Mouse (Mus musculus): ENCODE measurements around the gene Ewsr1. TPM values are rescaled to one million over a fixed set of nuclear protein-coding genes. Genes with fewer than 3 reads are reported as not detected.

The Ewsr1 gene
- polyA plus RNA-seq, 1 experiment = 157 TPM

- no peaks in the 10 kb centered on the region for H3K79me2 ChIP-seq (ENCODE audit: control insufficient read depth, insufficient read depth)
- H3K4me3 ChIP-seq = no peak overlapping the region
- no peaks in the 10 kb centered on the region for H3K27me3 ChIP-seq (ENCODE audit: control insufficient read depth, insufficient read depth, insufficient read length)
- TF ChIP-seq MYOG (IDR thresholded peaks at IDR 0.05; ENCODE audit: control insufficient read depth in 1 of 3, insufficient read depth in 1 of 3, insufficient read length in 2 of 3, low read depth in 2 of 3) = no peak
- no peak for TF ChIP-seq MAX (IDR thresholded peaks at IDR 0.05; ENCODE audit: low read depth)
- no peak for TF ChIP-seq REST (IDR thresholded peaks at IDR 0.05; ENCODE audit: insufficient read depth, insufficient read length)
- no peak for TF ChIP-seq TCF12 (IDR thresholded peaks at IDR 0.05; ENCODE audit: insufficient read depth, poor library complexity, severe bottlenecking)
- TF ChIP-seq TCF3 (IDR thresholded peaks at IDR 0.05; ENCODE audit: insufficient read length, low read depth) = no peak
- TF ChIP-seq POLR2AphosphoS2 (IDR thresholded peaks at IDR 0.05; ENCODE audit: insufficient read length, low read depth) = no peak
- TF ChIP-seq CEBPB (IDR thresholded peaks at IDR 0.05; ENCODE audit: insufficient read depth, poor library complexity, severe bottlenecking) = no peak
- no peak for TF ChIP-seq E2F4 (IDR thresholded peaks at IDR 0.05; ENCODE audit: insufficient read depth)
- no peak for TF ChIP-seq USF1 (IDR thresholded peaks at IDR 0.05; ENCODE audit: low read depth)
- no peak for TF ChIP-seq MYOD1 (IDR thresholded peaks at IDR 0.05; ENCODE audit: control insufficient read depth in 1 of 3, insufficient read length in 2 of 3, low read depth in 2 of 3)
- TF ChIP-seq POLR2A (IDR thresholded peaks at IDR 0.05; ENCODE audit: insufficient read length, low read depth) = no peak
- no peak for TF ChIP-seq SRF (IDR thresholded peaks at IDR 0.05; ENCODE audit: control insufficient read depth, insufficient read length, low read depth)
- H3K4me2 ChIP-seq (ENCODE audit: low read depth) = no peak overlapping the region
- no peaks in the 10 kb centered on the region for H3K36me3 ChIP-seq (ENCODE audit: control insufficient read depth, insufficient read depth)
- H3ac ChIP-seq (ENCODE audit: control insufficient read depth, insufficient read length) = no peak overlapping the region
Measured at GRCm38 (mm10) chr11:5055945-5056938, 42.8 kb downstream of the Ewsr1 start.

- Histone ChIP-seq H3K36me3 (ENCODE audit: control insufficient read depth, insufficient read depth) (no peaks in the 10 kb centered on the region), H3K4me3 (no peak overlapping the region), H3K27me3 (ENCODE audit: control insufficient read depth, insufficient read depth, insufficient read length) (no peaks in the 10 kb centered on the region), H3K79me2 (ENCODE audit: control insufficient read depth, insufficient read depth) (no peaks in the 10 kb centered on the region), H3K4me2 (ENCODE audit: low read depth) (no peak overlapping the region), H3ac (ENCODE audit: control insufficient read depth, insufficient read length) (no peak overlapping the region)
- TF ChIP-seq CEBPB (IDR thresholded peaks at IDR 0.05; ENCODE audit: insufficient read depth, poor library complexity, severe bottlenecking) = no peak
- TF ChIP-seq TCF3 (IDR thresholded peaks at IDR 0.05; ENCODE audit: insufficient read length, low read depth) = no peak
- TF ChIP-seq MYOD1 (IDR thresholded peaks at IDR 0.05; ENCODE audit: control insufficient read depth in 1 of 3, insufficient read length in 2 of 3, low read depth in 2 of 3) = no peak
- no peak for TF ChIP-seq E2F4 (IDR thresholded peaks at IDR 0.05; ENCODE audit: insufficient read depth)
- no peak for TF ChIP-seq REST (IDR thresholded peaks at IDR 0.05; ENCODE audit: insufficient read depth, insufficient read length)
- no peak for TF ChIP-seq SRF (IDR thresholded peaks at IDR 0.05; ENCODE audit: control insufficient read depth, insufficient read length, low read depth)
- no peak for TF ChIP-seq POLR2AphosphoS2 (IDR thresholded peaks at IDR 0.05; ENCODE audit: insufficient read length, low read depth)
- TF ChIP-seq MYOG (IDR thresholded peaks at IDR 0.05; ENCODE audit: control insufficient read depth in 1 of 3, insufficient read depth in 1 of 3, insufficient read length in 2 of 3, low read depth in 2 of 3) = no peak
- TF ChIP-seq USF1 (IDR thresholded peaks at IDR 0.05; ENCODE audit: low read depth) = no peak
- no peak for TF ChIP-seq POLR2A (IDR thresholded peaks at IDR 0.05; ENCODE audit: insufficient read length, low read depth)
- TF ChIP-seq MAX (IDR thresholded peaks at IDR 0.05; ENCODE audit: low read depth) = no peak
- TF ChIP-seq TCF12 (IDR thresholded peaks at IDR 0.05; ENCODE audit: insufficient read depth, poor library complexity, severe bottlenecking) = no peak
Measured at GRCm38 (mm10) chr11:5054874-5055273, 44.2 kb downstream of the Ewsr1 start.

GRCm38 (mm10) chr11:5054151-5054550 lies 44.9 kb downstream of the Ewsr1 start:
- TF ChIP-seq USF1 (IDR thresholded peaks at IDR 0.05; ENCODE audit: low read depth) (no peak), E2F4 (IDR thresholded peaks at IDR 0.05; ENCODE audit: insufficient read depth) (no peak), MAX (IDR thresholded peaks at IDR 0.05; ENCODE audit: low read depth) (no peak), REST (IDR thresholded peaks at IDR 0.05; ENCODE audit: insufficient read depth, insufficient read length) (no peak), TCF3 (IDR thresholded peaks at IDR 0.05; ENCODE audit: insufficient read length, low read depth) (no peak), SRF (IDR thresholded peaks at IDR 0.05; ENCODE audit: control insufficient read depth, insufficient read length, low read depth) (no peak), POLR2A (IDR thresholded peaks at IDR 0.05; ENCODE audit: insufficient read length, low read depth) (no peak), MYOD1 (IDR thresholded peaks at IDR 0.05; ENCODE audit: control insufficient read depth in 1 of 3, insufficient read length in 2 of 3, low read depth in 2 of 3) (no peak), POLR2AphosphoS2 (IDR thresholded peaks at IDR 0.05; ENCODE audit: insufficient read length, low read depth) (no peak), CEBPB (IDR thresholded peaks at IDR 0.05; ENCODE audit: insufficient read depth, poor library complexity, severe bottlenecking) (no peak), TCF12 (IDR thresholded peaks at IDR 0.05; ENCODE audit: insufficient read depth, poor library complexity, severe bottlenecking) (no peak), MYOG (IDR thresholded peaks at IDR 0.05; ENCODE audit: control insufficient read depth in 1 of 3, insufficient read depth in 1 of 3, insufficient read length in 2 of 3, low read depth in 2 of 3) (no peak)
- H3K27me3 ChIP-seq (ENCODE audit: control insufficient read depth, insufficient read depth, insufficient read length) = no peaks in the 10 kb centered on the region
- no peaks in the 10 kb centered on the region for H3K79me2 ChIP-seq (ENCODE audit: control insufficient read depth, insufficient read depth)
- no peak overlapping the region for H3ac ChIP-seq (ENCODE audit: control insufficient read depth, insufficient read length)
- no peaks in the 10 kb centered on the region for H3K36me3 ChIP-seq (ENCODE audit: control insufficient read depth, insufficient read depth)
- H3K4me3 ChIP-seq = no peak overlapping the region
- no peak overlapping the region for H3K4me2 ChIP-seq (ENCODE audit: low read depth)

GRCm38 (mm10) chr11:5052200-5052854 lies 46.7 kb downstream of the Ewsr1 start:
- no peak overlapping the region for H3K4me2 ChIP-seq (ENCODE audit: low read depth)
- H3K4me3 ChIP-seq = no peak overlapping the region
- H3ac ChIP-seq (ENCODE audit: control insufficient read depth, insufficient read length) = no peak overlapping the region
- no peaks in the 10 kb centered on the region for H3K79me2 ChIP-seq (ENCODE audit: control insufficient read depth, insufficient read depth)
- TF ChIP-seq POLR2A (IDR thresholded peaks at IDR 0.05; ENCODE audit: insufficient read length, low read depth) (no peak), MYOG (IDR thresholded peaks at IDR 0.05; ENCODE audit: control insufficient read depth in 1 of 3, insufficient read depth in 1 of 3, insufficient read length in 2 of 3, low read depth in 2 of 3) (no peak), TCF12 (IDR thresholded peaks at IDR 0.05; ENCODE audit: insufficient read depth, poor library complexity, severe bottlenecking) (no peak), TCF3 (IDR thresholded peaks at IDR 0.05; ENCODE audit: insufficient read length, low read depth) (no peak), SRF (IDR thresholded peaks at IDR 0.05; ENCODE audit: control insufficient read depth, insufficient read length, low read depth) (no peak), MYOD1 (IDR thresholded peaks at IDR 0.05; ENCODE audit: control insufficient read depth in 1 of 3, insufficient read length in 2 of 3, low read depth in 2 of 3) (no peak), E2F4 (IDR thresholded peaks at IDR 0.05; ENCODE audit: insufficient read depth) (no peak), USF1 (IDR thresholded peaks at IDR 0.05; ENCODE audit: low read depth) (no peak), REST (IDR thresholded peaks at IDR 0.05; ENCODE audit: insufficient read depth, insufficient read length) (no peak), POLR2AphosphoS2 (IDR thresholded peaks at IDR 0.05; ENCODE audit: insufficient read length, low read depth) (no peak), MAX (IDR thresholded peaks at IDR 0.05; ENCODE audit: low read depth) (no peak), CEBPB (IDR thresholded peaks at IDR 0.05; ENCODE audit: insufficient read depth, poor library complexity, severe bottlenecking) (no peak)
- no peaks in the 10 kb centered on the region for H3K27me3 ChIP-seq (ENCODE audit: control insufficient read depth, insufficient read depth, insufficient read length)
- no peaks in the 10 kb centered on the region for H3K36me3 ChIP-seq (ENCODE audit: control insufficient read depth, insufficient read depth)
